Mouse (Mus musculus) testis, adult 2 months (tissue): Measurements from ENCODE around the gene Slc6a20b.

Experiments
- CTCF ChIP-seq: fragments of 200-500 bp; IDR thresholded peaks from 2 replicates; pipeline ENCODE4 v1.5.1; 2012; ENCODE audit warnings: low read depth, mild to moderate bottlenecking, inconsistent platforms, low read length, moderate library complexity; ENCODE audit not compliant: control insufficient read depth, insufficient read depth, insufficient replicate concordance
- POLR2A ChIP-seq: fragments of 200-500 bp; IDR thresholded peaks from 2 replicates; pipeline ENCODE4 v1.6.1; 2012; ENCODE audit warnings: low read depth, mild to moderate bottlenecking, inconsistent platforms, low read length, moderate library complexity; ENCODE audit not compliant: control insufficient read depth

- TF ChIP-seq POLR2A (no peak), CTCF (no peak)
Observed at GRCm38 (mm10) chr9:123649785-123650511, 17.6 kb upstream of the Slc6a20b start.
